Mouse (Mus musculus): ENCODE measurements around the gene Idua.

The Idua gene

GRCm38 (mm10) chr5:108727425-108727824 lies 67.3 kb downstream of the Idua start:
- DNase-seq, result no peak
